Mouse (Mus musculus): Measurements from ENCODE around the gene Prom2.

Prom2 gene

GRCm38 (mm10) chr2:127523950-127524729 is 17.1 kb downstream of the Prom2 start:
- DNase-seq (ENCODE audit: extremely low spot score, low spot score), result no peak

- peak; percentile 40 for DNase-seq (ENCODE audit: extremely low spot score, low spot score)
These were observed 19.2 kb downstream of the Prom2 start, which contains the start of gene Kcnip3 for GRCm38 (mm10) chr2:127522006-127522441. Gene Kcnip3, minus strand, starts transcription at chr2:127522094.

GRCm38 (mm10) chr2:127521172-127522005 is 19.9 kb downstream of the Prom2 start:
- peak; percentile 54 for DNase-seq (ENCODE audit: extremely low spot score, low spot score)

GRCm38 (mm10) chr2:127520123-127520522 is 21.1 kb downstream of the Prom2 start:
- no peak for DNase-seq (ENCODE audit: extremely low spot score, low spot score)

GRCm38 (mm10) chr2:127519308-127519707 is 22.0 kb downstream of the Prom2 start:
- DNase-seq (ENCODE audit: extremely low spot score, low spot score), result no peak

- no peak for DNase-seq (ENCODE audit: extremely low spot score, low spot score)
These were observed 22.4 kb downstream of the Prom2 start for GRCm38 (mm10) chr2:127518831-127519230.

GRCm38 (mm10) chr2:127518273-127518672 is 23.0 kb downstream of the Prom2 start:
- no peak for DNase-seq (ENCODE audit: extremely low spot score, low spot score)

GRCm38 (mm10) chr2:127517081-127517480 is 24.2 kb downstream of the Prom2 start:
- DNase-seq (ENCODE audit: extremely low spot score, low spot score), result no peak

GRCm38 (mm10) chr2:127514380-127515124 is 26.7 kb downstream of the Prom2 start:
- DNase-seq (ENCODE audit: extremely low spot score, low spot score), result no peak

- no peak for DNase-seq (ENCODE audit: extremely low spot score, low spot score)
These were observed 28.0 kb downstream of the Prom2 start for GRCm38 (mm10) chr2:127513244-127513643.

GRCm38 (mm10) chr2:127511426-127511825 is 29.8 kb downstream of the Prom2 start:
- DNase-seq (ENCODE audit: extremely low spot score, low spot score), result peak; percentile 27

- no peak for DNase-seq (ENCODE audit: extremely low spot score, low spot score)
These were observed 33.2 kb downstream of the Prom2 start for GRCm38 (mm10) chr2:127507967-127508660.

GRCm38 (mm10) chr2:127507077-127507774 is 34.0 kb downstream of the Prom2 start:
- DNase-seq (ENCODE audit: extremely low spot score, low spot score), result peak; percentile 88

GRCm38 (mm10) chr2:127506131-127506632 is 35.1 kb downstream of the Prom2 start:
- DNase-seq (ENCODE audit: extremely low spot score, low spot score), result no peak

- no peak for DNase-seq (ENCODE audit: extremely low spot score, low spot score)
These were observed 36.1 kb downstream of the Prom2 start for GRCm38 (mm10) chr2:127505196-127505595.

- no peak for DNase-seq (ENCODE audit: extremely low spot score, low spot score)
These were observed 37.3 kb downstream of the Prom2 start for GRCm38 (mm10) chr2:127503751-127504549.

- peak; percentile 57 for DNase-seq (ENCODE audit: extremely low spot score, low spot score)
These were observed 40.2 kb downstream of the Prom2 start for GRCm38 (mm10) chr2:127501061-127501460.

GRCm38 (mm10) chr2:127498750-127499149 is 42.5 kb downstream of the Prom2 start:
- no peak for DNase-seq (ENCODE audit: extremely low spot score, low spot score)

GRCm38 (mm10) chr2:127496321-127496720 is 44.9 kb downstream of the Prom2 start:
- DNase-seq (ENCODE audit: extremely low spot score, low spot score), result no peak

All from neural tube, embryonic 10.5 days (tissue).